Mouse (Mus musculus): Measurements from ENCODE around the gene Fgf9. TPM values are rescaled to one million over a fixed set of nuclear protein-coding genes. Genes with fewer than 3 reads are reported as not detected.

Gene Fgf9
- polyA plus RNA-seq, 1 experiment from 2014 or later = 7.2 TPM

- Histone ChIP-seq H3K4me3 (peak overlapping the region; percentile 82), H3K4me1 (replicated peaks) (peaks cover 54% of the 10 kb centered on the region), H3K27ac (peak overlapping the region; percentile 86), H3K9ac (peak overlapping the region; percentile 80), H3K4me2 (peak overlapping the region; percentile 98), H3K9me3 (replicated peaks) (no peaks in the 10 kb centered on the region), H3K27me3 (peaks cover 58% of the 10 kb centered on the region), H3K36me3 (no peaks in the 10 kb centered on the region)
- 1% methylated on average over 29 of the region's 29 CpGs for WGBS
- no peak for ATAC-seq (replicated peaks; ENCODE audit: insufficient number of reproducible peaks, insufficient read depth, low FRiP score, low read depth)
These were observed 2.6 kb downstream of the Fgf9 start for GRCm38 (mm10) chr14:58072771-58073501.

- H3K4me2 ChIP-seq = peak overlapping the region; percentile 98
- under 1% methylated on average over 20 of the region's 20 CpGs for WGBS
- no peak overlapping the region for H3K27ac ChIP-seq
- peak overlapping the region; percentile 82 for H3K4me3 ChIP-seq
- no peaks in the 10 kb centered on the region for H3K36me3 ChIP-seq
- peak overlapping the region; percentile 80 for H3K9ac ChIP-seq
- H3K4me1 ChIP-seq (replicated peaks) = peaks cover 54% of the 10 kb centered on the region
- ATAC-seq (replicated peaks; ENCODE audit: insufficient number of reproducible peaks, insufficient read depth, low FRiP score, low read depth) = no peak
- peaks cover 55% of the 10 kb centered on the region for H3K27me3 ChIP-seq
- H3K9me3 ChIP-seq (replicated peaks) = no peaks in the 10 kb centered on the region
These were observed 3.6 kb downstream of the Fgf9 start for GRCm38 (mm10) chr14:58073936-58074335.

GRCm38 (mm10) chr14:58074621-58075432 is 4.5 kb downstream of the Fgf9 start:
- peak overlapping the region; percentile 98 for H3K4me2 ChIP-seq
- peaks cover 47% of the 10 kb centered on the region for H3K27me3 ChIP-seq
- H3K36me3 ChIP-seq = no peaks in the 10 kb centered on the region
- WGBS = under 1% methylated on average over 61 of the region's 61 CpGs
- ATAC-seq (replicated peaks; ENCODE audit: insufficient number of reproducible peaks, insufficient read depth, low FRiP score, low read depth) = peak; percentile 43
- H3K4me1 ChIP-seq (replicated peaks) = peaks cover 55% of the 10 kb centered on the region
- no peaks in the 10 kb centered on the region for H3K9me3 ChIP-seq (replicated peaks)
- peak overlapping the region; percentile 86 for H3K27ac ChIP-seq
- peak overlapping the region; percentile 80 for H3K9ac ChIP-seq
- H3K4me3 ChIP-seq = peak overlapping the region; percentile 82

GRCm38 (mm10) chr14:58075433-58076029 is 5.2 kb downstream of the Fgf9 start:
- ATAC-seq (replicated peaks; ENCODE audit: insufficient number of reproducible peaks, insufficient read depth, low FRiP score, low read depth) = peak; percentile 37
- Histone ChIP-seq H3K9me3 (replicated peaks) (no peaks in the 10 kb centered on the region), H3K36me3 (no peaks in the 10 kb centered on the region), H3K27ac (peak overlapping the region; percentile 86), H3K9ac (peak overlapping the region; percentile 80), H3K4me2 (peak overlapping the region; percentile 98), H3K27me3 (peaks cover 45% of the 10 kb centered on the region), H3K4me3 (peak overlapping the region; percentile 82), H3K4me1 (replicated peaks) (peaks cover 49% of the 10 kb centered on the region)
- WGBS = under 1% methylated on average over 31 of the region's 31 CpGs

GRCm38 (mm10) chr14:58076030-58076521 is 5.7 kb downstream of the Fgf9 start:
- Histone ChIP-seq H3K9me3 (replicated peaks) (no peaks in the 10 kb centered on the region), H3K27me3 (peaks cover 43% of the 10 kb centered on the region), H3K9ac (peak overlapping the region; percentile 80), H3K4me2 (peak overlapping the region; percentile 98), H3K27ac (peak overlapping the region; percentile 86), H3K4me3 (peak overlapping the region; percentile 82), H3K4me1 (replicated peaks) (peaks cover 47% of the 10 kb centered on the region), H3K36me3 (no peaks in the 10 kb centered on the region)
- WGBS = under 1% methylated on average over 40 of the region's 40 CpGs
- peak; percentile 41; the same call in 1 of the 2 replicates for ATAC-seq (replicated peaks; ENCODE audit: insufficient number of reproducible peaks, insufficient read depth, low FRiP score, low read depth)

GRCm38 (mm10) chr14:58076726-58077255 is 6.4 kb downstream of the Fgf9 start:
- Histone ChIP-seq H3K27ac (peak overlapping the region; percentile 86), H3K36me3 (no peaks in the 10 kb centered on the region), H3K4me2 (peak overlapping the region; percentile 98), H3K4me3 (peak overlapping the region; percentile 82), H3K4me1 (replicated peaks) (peaks cover 43% of the 10 kb centered on the region), H3K9me3 (replicated peaks) (no peaks in the 10 kb centered on the region), H3K9ac (peak overlapping the region; percentile 80), H3K27me3 (peaks cover 43% of the 10 kb centered on the region)
- WGBS = 9% methylated on average over 14 of the region's 14 CpGs
- ATAC-seq (replicated peaks; ENCODE audit: insufficient number of reproducible peaks, insufficient read depth, low FRiP score, low read depth) = no peak

GRCm38 (mm10) chr14:58079471-58079870 is 9.1 kb downstream of the Fgf9 start:
- H3K4me2 ChIP-seq = no peak overlapping the region
- no peak for ATAC-seq (replicated peaks; ENCODE audit: insufficient number of reproducible peaks, insufficient read depth, low FRiP score, low read depth)
- H3K4me3 ChIP-seq = no peak overlapping the region
- peaks cover 34% of the 10 kb centered on the region for H3K27me3 ChIP-seq
- no peaks in the 10 kb centered on the region; the same call in 1 of the 2 replicates for H3K9me3 ChIP-seq (replicated peaks)
- no peak overlapping the region for H3K27ac ChIP-seq
- no peak overlapping the region for H3K9ac ChIP-seq
- WGBS = 63% methylated on average over 2 of the region's 2 CpGs
- peaks cover 7% of the 10 kb centered on the region; the same call in 1 of the 2 replicates for H3K36me3 ChIP-seq
- peaks cover 33% of the 10 kb centered on the region for H3K4me1 ChIP-seq (replicated peaks)

GRCm38 (mm10) chr14:58081955-58082354 is 11.6 kb downstream of the Fgf9 start:
- H3K4me2 ChIP-seq = no peak overlapping the region
- WGBS = 26% methylated on average over 1 of the region's 1 CpGs
- ATAC-seq (replicated peaks; ENCODE audit: insufficient number of reproducible peaks, insufficient read depth, low FRiP score, low read depth) = no peak

GRCm38 (mm10) chr14:58084240-58084639 is 13.9 kb downstream of the Fgf9 start:
- Histone ChIP-seq H3K9me3 (replicated peaks) (no peaks in the 10 kb centered on the region; the same call in 1 of the 2 replicates), H3K9ac (no peak overlapping the region), H3K27ac (no peak overlapping the region), H3K4me2 (no peak overlapping the region), H3K4me3 (no peak overlapping the region), H3K27me3 (no peaks in the 10 kb centered on the region), H3K36me3 (peaks cover 7% of the 10 kb centered on the region; the same call in 1 of the 2 replicates), H3K4me1 (replicated peaks) (peaks cover 18% of the 10 kb centered on the region)
- ATAC-seq (replicated peaks; ENCODE audit: insufficient number of reproducible peaks, insufficient read depth, low FRiP score, low read depth) = no peak
- WGBS = 98% methylated on average over 3 of the region's 3 CpGs

More at GRCm38 (mm10) chr14:58081955-58082354, 11.6 kb downstream of the Fgf9 start:
- H3K4me3 ChIP-seq = no peak overlapping the region
- H3K9me3 ChIP-seq (replicated peaks) = no peaks in the 10 kb centered on the region; the same call in 1 of the 2 replicates
- no peak overlapping the region for H3K27ac ChIP-seq
- peaks cover 13% of the 10 kb centered on the region for H3K4me1 ChIP-seq (replicated peaks)
- H3K36me3 ChIP-seq = peaks cover 7% of the 10 kb centered on the region; the same call in 1 of the 2 replicates
- H3K9ac ChIP-seq = no peak overlapping the region
- peaks cover 11% of the 10 kb centered on the region for H3K27me3 ChIP-seq

- WGBS = 64% methylated on average over 4 of the region's 4 CpGs
- no peak overlapping the region for H3K27ac ChIP-seq
These were observed 17.0 kb downstream of the Fgf9 start for GRCm38 (mm10) chr14:58087326-58087725.

More at GRCm38 (mm10) chr14:58087326-58087725, 17.0 kb downstream of the Fgf9 start:
- Histone ChIP-seq H3K4me3 (no peak overlapping the region), H3K27me3 (no peaks in the 10 kb centered on the region), H3K9me3 (replicated peaks) (no peaks in the 10 kb centered on the region; the same call in 1 of the 2 replicates), H3K9ac (no peak overlapping the region), H3K4me2 (no peak overlapping the region), H3K4me1 (replicated peaks) (peaks cover 10% of the 10 kb centered on the region), H3K36me3 (peaks cover 7% of the 10 kb centered on the region; the same call in 1 of the 2 replicates)
- ATAC-seq (replicated peaks; ENCODE audit: insufficient number of reproducible peaks, insufficient read depth, low FRiP score, low read depth) = no peak

Measured in heart, embryonic 15.5 days (tissue).